Mouse (Mus musculus): ENCODE data around the gene Galnt12. TPM values are rescaled to one million over a fixed set of nuclear protein-coding genes. Genes with fewer than 3 reads are reported as not detected.

The Galnt12 gene
- polyA plus RNA-seq, 1 experiment from 2014 or later = 3.7 TPM

- ATAC-seq (ENCODE audit: insufficient number of reproducible peaks, low FRiP score, low TSS enrichment, low read depth) = no peak
- WGBS = 27% methylated on average over 9 of the region's 9 CpGs
- Histone ChIP-seq H3K9me3 (no peaks in the 10 kb centered on the region), H3K27ac (no peak overlapping the region; the same call in 1 of the 2 replicates), H3K4me1 (peaks cover 12% of the 10 kb centered on the region), H3K27me3 (no peaks in the 10 kb centered on the region), H3K9ac (no peak overlapping the region), H3K36me3 (no peaks in the 10 kb centered on the region), H3K4me2 (no peak overlapping the region), H3K4me3 (no peak overlapping the region)
Measured at GRCm38 (mm10) chr4:47138967-47139777, 47.5 kb downstream of the Galnt12 start.

- no peaks in the 10 kb centered on the region for H3K9me3 ChIP-seq
- no peak for ATAC-seq (ENCODE audit: insufficient number of reproducible peaks, low FRiP score, low TSS enrichment, low read depth)
- no peaks in the 10 kb centered on the region for H3K36me3 ChIP-seq
- no peak overlapping the region for H3K9ac ChIP-seq
- no peak overlapping the region for H3K4me3 ChIP-seq
- H3K27ac ChIP-seq = no peak overlapping the region
- no peak overlapping the region for H3K4me2 ChIP-seq
- H3K4me1 ChIP-seq = peaks cover 12% of the 10 kb centered on the region
- 69% methylated on average over 3 of the region's 3 CpGs for WGBS
- no peaks in the 10 kb centered on the region for H3K27me3 ChIP-seq
Measured at GRCm38 (mm10) chr4:47140301-47140700, 48.6 kb downstream of the Galnt12 start.

GRCm38 (mm10) chr4:47141444-47142154 lies 49.9 kb downstream of the Galnt12 start:
- H3K27ac ChIP-seq = no peak overlapping the region; the same call in 1 of the 2 replicates

GRCm38 (mm10) chr4:47143849-47144248 lies 52.1 kb downstream of the Galnt12 start:
- Histone ChIP-seq H3K27me3 (no peaks in the 10 kb centered on the region), H3K4me1 (peaks cover 10% of the 10 kb centered on the region), H3K4me3 (no peak overlapping the region), H3K27ac (no peak overlapping the region), H3K36me3 (no peaks in the 10 kb centered on the region), H3K9ac (no peak overlapping the region), H3K9me3 (no peaks in the 10 kb centered on the region), H3K4me2 (no peak overlapping the region)
- ATAC-seq (ENCODE audit: insufficient number of reproducible peaks, low FRiP score, low TSS enrichment, low read depth) = no peak
- WGBS = 83% methylated on average over 6 of the region's 6 CpGs

More at GRCm38 (mm10) chr4:47141444-47142154, 49.9 kb downstream of the Galnt12 start:
- H3K4me2 ChIP-seq = no peak overlapping the region
- no peaks in the 10 kb centered on the region for H3K36me3 ChIP-seq
- no peak overlapping the region for H3K4me3 ChIP-seq
- ATAC-seq (ENCODE audit: insufficient number of reproducible peaks, low FRiP score, low TSS enrichment, low read depth) = no peak
- H3K9me3 ChIP-seq = no peaks in the 10 kb centered on the region
- no peak overlapping the region for H3K9ac ChIP-seq
- 70% methylated on average over 10 of the region's 10 CpGs for WGBS
- H3K4me1 ChIP-seq = peaks cover 12% of the 10 kb centered on the region
- no peaks in the 10 kb centered on the region for H3K27me3 ChIP-seq

GRCm38 (mm10) chr4:47145341-47145740 lies 53.6 kb downstream of the Galnt12 start:
- no peak overlapping the region for H3K9ac ChIP-seq
- 86% methylated on average over 6 of the region's 6 CpGs for WGBS

GRCm38 (mm10) chr4:47146561-47146960 lies 54.9 kb downstream of the Galnt12 start:
- H3K27me3 ChIP-seq = no peaks in the 10 kb centered on the region
- H3K27ac ChIP-seq = no peak overlapping the region
- 82% methylated on average over 4 of the region's 4 CpGs for WGBS
- no peak for ATAC-seq (ENCODE audit: insufficient number of reproducible peaks, low FRiP score, low TSS enrichment, low read depth)
- H3K4me3 ChIP-seq = no peak overlapping the region
- no peak overlapping the region for H3K4me2 ChIP-seq
- H3K36me3 ChIP-seq = no peaks in the 10 kb centered on the region
- no peaks in the 10 kb centered on the region for H3K9me3 ChIP-seq
- H3K9ac ChIP-seq = no peak overlapping the region
- peaks cover 3% of the 10 kb centered on the region; the same call in 1 of the 2 replicates for H3K4me1 ChIP-seq

More at GRCm38 (mm10) chr4:47145341-47145740, 53.6 kb downstream of the Galnt12 start:
- Histone ChIP-seq H3K27me3 (no peaks in the 10 kb centered on the region), H3K4me3 (no peak overlapping the region), H3K27ac (no peak overlapping the region), H3K4me2 (no peak overlapping the region), H3K9me3 (no peaks in the 10 kb centered on the region), H3K36me3 (no peaks in the 10 kb centered on the region), H3K4me1 (no peaks in the 10 kb centered on the region)
- ATAC-seq (ENCODE audit: insufficient number of reproducible peaks, low FRiP score, low TSS enrichment, low read depth) = no peak

GRCm38 (mm10) chr4:47149963-47150362 lies 58.3 kb downstream of the Galnt12 start:
- Histone ChIP-seq H3K9ac (no peak overlapping the region), H3K4me2 (no peak overlapping the region), H3K36me3 (no peaks in the 10 kb centered on the region), H3K27ac (no peak overlapping the region), H3K9me3 (no peaks in the 10 kb centered on the region), H3K27me3 (no peaks in the 10 kb centered on the region), H3K4me3 (no peak overlapping the region), H3K4me1 (peaks cover 8% of the 10 kb centered on the region; the same call in 1 of the 2 replicates)
- no peak for ATAC-seq (ENCODE audit: insufficient number of reproducible peaks, low FRiP score, low TSS enrichment, low read depth)
- whole genome bisulfite sequencing = 30% methylated on average over 3 of the region's 3 CpGs

GRCm38 (mm10) chr4:47150806-47151205 lies 59.1 kb downstream of the Galnt12 start:
- Histone ChIP-seq H3K4me1 (peaks cover 8% of the 10 kb centered on the region; the same call in 1 of the 2 replicates), H3K27ac (no peak overlapping the region), H3K36me3 (no peaks in the 10 kb centered on the region), H3K27me3 (no peaks in the 10 kb centered on the region), H3K4me3 (no peak overlapping the region), H3K9ac (no peak overlapping the region), H3K9me3 (no peaks in the 10 kb centered on the region), H3K4me2 (no peak overlapping the region)
- ATAC-seq (ENCODE audit: insufficient number of reproducible peaks, low FRiP score, low TSS enrichment, low read depth) = no peak
- 78% methylated on average over 3 of the region's 3 CpGs for WGBS

- Histone ChIP-seq H3K9me3 (no peaks in the 10 kb centered on the region), H3K27ac (no peak overlapping the region), H3K4me3 (no peak overlapping the region), H3K36me3 (no peaks in the 10 kb centered on the region), H3K4me2 (no peak overlapping the region), H3K9ac (no peak overlapping the region), H3K27me3 (no peaks in the 10 kb centered on the region), H3K4me1 (peaks cover 8% of the 10 kb centered on the region; the same call in 1 of the 2 replicates)
- 48% methylated on average over 8 of the region's 8 CpGs for WGBS
- ATAC-seq (ENCODE audit: insufficient number of reproducible peaks, low FRiP score, low TSS enrichment, low read depth) = no peak
Measured at GRCm38 (mm10) chr4:47151553-47152183, 60.0 kb downstream of the Galnt12 start.

- no peak for ATAC-seq (ENCODE audit: insufficient number of reproducible peaks, low FRiP score, low TSS enrichment, low read depth)
Measured at GRCm38 (mm10) chr4:47161103-47161755, 69.5 kb downstream of the Galnt12 start.

GRCm38 (mm10) chr4:47161756-47162587 lies 70.3 kb downstream of the Galnt12 start:
- Histone ChIP-seq H3K4me2 (no peak overlapping the region), H3K27me3 (no peaks in the 10 kb centered on the region), H3K27ac (no peak overlapping the region), H3K36me3 (no peaks in the 10 kb centered on the region), H3K9ac (no peak overlapping the region), H3K4me1 (no peaks in the 10 kb centered on the region), H3K9me3 (no peaks in the 10 kb centered on the region), H3K4me3 (no peak overlapping the region)
- 64% methylated on average over 12 of the region's 12 CpGs for WGBS
- no peak for ATAC-seq (ENCODE audit: insufficient number of reproducible peaks, low FRiP score, low TSS enrichment, low read depth)

More at GRCm38 (mm10) chr4:47161103-47161755, 69.5 kb downstream of the Galnt12 start:
- Histone ChIP-seq H3K4me2 (no peak overlapping the region), H3K9me3 (no peaks in the 10 kb centered on the region), H3K4me1 (no peaks in the 10 kb centered on the region), H3K4me3 (no peak overlapping the region), H3K27me3 (no peaks in the 10 kb centered on the region), H3K27ac (no peak overlapping the region), H3K36me3 (no peaks in the 10 kb centered on the region), H3K9ac (no peak overlapping the region)
- 15% methylated on average over 4 of the region's 4 CpGs for WGBS

Data from limb, embryonic 15.5 days (tissue).